Mouse (Mus musculus): ENCODE data around the gene Cped1. TPM values are rescaled to one million over a fixed set of nuclear protein-coding genes. Genes with fewer than 3 reads are reported as not detected.

Gene Cped1
- total and polyA plus RNA-seq, 3 experiments = not detected

GRCm38 (mm10) chr6:22298059-22298458 is 312.3 kb downstream of the Cped1 start:
- no peaks in the 10 kb centered on the region for H3K79me2 ChIP-seq (ENCODE audit: control insufficient read depth, insufficient read depth, low read length, poor library complexity)
- H3K27me3 ChIP-seq (ENCODE audit: control insufficient read depth in 1 of 2, insufficient read depth in 2 of 2, low read length in 2 of 2) = no peaks in the 10 kb centered on the region; a peak in 1 of 4 replicates
- H3K9ac ChIP-seq (ENCODE audit: control insufficient read depth, low read depth, low read length, poor library complexity, severe bottlenecking) = no peak overlapping the region
- H3K9me3 ChIP-seq (replicated peaks; ENCODE audit: insufficient read depth, low read length) = no peaks in the 10 kb centered on the region
- no peak overlapping the region for H3K27ac ChIP-seq (ENCODE audit: control insufficient read depth, low read depth, low read length)
- no peaks in the 10 kb centered on the region for H3K4me1 ChIP-seq (ENCODE audit: control insufficient read depth in 1 of 2, insufficient read depth in 2 of 2, low read length in 2 of 2)
- TF ChIP-seq MAZ (IDR thresholded peaks at IDR 0.05; ENCODE audit: low read depth, low read length) (no peak), RAD21 (IDR thresholded peaks at IDR 0.05; ENCODE audit: low read depth, low read length) (no peak), UBTF (IDR thresholded peaks at IDR 0.05; ENCODE audit: borderline replicate concordance, insufficient read depth, low read depth, low read length) (no peak), ZNF384 (IDR thresholded peaks at IDR 0.05; ENCODE audit: low read depth, low read length) (no peak), MYC (IDR thresholded peaks at IDR 0.05; ENCODE audit: low read depth, low read length) (no peak), POLR2AphosphoS5 (IDR thresholded peaks at IDR 0.05; ENCODE audit: borderline replicate concordance, low read depth, low read length) (no peak), TCF12 (IDR thresholded peaks at IDR 0.05; ENCODE audit: low read depth, low read length) (no peak), EP300 (IDR thresholded peaks at IDR 0.05; ENCODE audit: low read depth in 1 of 2, low read length in 2 of 2) (no peak), ELF1 (IDR thresholded peaks at IDR 0.05; ENCODE audit: low read depth, low read length) (no peak), CHD2 (IDR thresholded peaks at IDR 0.05; ENCODE audit: low read length) (no peak), MYB (IDR thresholded peaks at IDR 0.05; ENCODE audit: low read depth, low read length) (no peak), ZMIZ1 (IDR thresholded peaks at IDR 0.05; ENCODE audit: low read depth, low read length) (no peak), GABPA (IDR thresholded peaks at IDR 0.05; ENCODE audit: low read depth, low read length) (no peak), NRF1 (IDR thresholded peaks at IDR 0.05; ENCODE audit: insufficient read depth, low read depth, low read length, poor library complexity, severe bottlenecking) (no peak), POLR2AphosphoS2 (IDR thresholded peaks at IDR 0.05; ENCODE audit: low read length) (no peak)
- H3K4me3 ChIP-seq (ENCODE audit: control insufficient read depth in 1 of 2, insufficient read depth in 1 of 2, low read depth in 2 of 2, low read length in 2 of 2) = no peak overlapping the region
- no peak for DNase-seq (ENCODE audit: low read depth, low spot score)
- no peaks in the 10 kb centered on the region for H3K36me3 ChIP-seq (ENCODE audit: control insufficient read depth in 1 of 2, insufficient read depth in 2 of 2, low read length in 2 of 2)

Other genes with a start within 250 kb of the Cped1 start
- gene Tspan12, start 133.4 kb upstream of the Cped1 start, total RNA-seq (2012; rRNA removed) = not detected in 2 replicates
- gene Tspan12, start 133.4 kb upstream of the Cped1 start, polyA plus RNA-seq (2012; ENCODE audit: insufficient read depth in 1 of 2, insufficient read length in 2 of 2, low read depth in 1 of 2, low replicate concordance in 2 of 2, missing spikeins in 1 of 2) = not detected
- 13.4 and 13.5 TPM in 2 replicates for gene Ing3, start 36.3 kb upstream of the Cped1 start, total RNA-seq (2012; rRNA removed)
- 10 to 100 TPM in 1 of 2 experiments, not detected in 1; 16.5 TPM for gene Ing3, start 36.3 kb upstream of the Cped1 start, polyA plus RNA-seq (2012; ENCODE audit: insufficient read depth in 1 of 2, insufficient read length in 2 of 2, low read depth in 1 of 2, low replicate concordance in 2 of 2, missing spikeins in 1 of 2)